Mouse (Mus musculus) urinary bladder, postnatal 25 days (tissue): ENCODE data around the gene Trp53.
A peak's percentile ranks its signal among the peaks of the same experiment; 100 is the strongest.

ENCODE experiments used
- DNase-seq: peaks from one replicate; pipeline ENCODE4 v3.0.0; 2022; ENCODE audit warnings: low spot score

Trp53 gene

DNA sequence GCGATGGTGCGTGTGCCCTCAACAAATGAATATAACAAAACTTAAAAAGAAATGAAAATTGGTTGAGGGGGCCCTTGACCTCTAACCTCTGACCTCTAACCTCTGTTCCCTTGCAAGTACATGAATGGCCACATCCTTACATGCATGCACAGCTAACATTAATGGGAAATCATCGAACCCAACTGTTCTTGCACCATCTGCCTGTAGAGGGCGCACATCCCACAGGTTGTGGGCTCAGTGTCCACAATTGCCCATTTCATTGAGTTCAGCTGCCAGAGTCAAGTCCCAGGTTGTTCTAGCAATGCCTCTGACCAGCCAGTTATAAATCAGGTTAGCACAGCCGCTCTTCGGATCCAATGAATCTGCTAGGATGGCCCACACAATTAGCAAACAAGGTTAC is 48.1 kb downstream of the Trp53 start:
- DNase-seq = peak; percentile 76

DNA sequence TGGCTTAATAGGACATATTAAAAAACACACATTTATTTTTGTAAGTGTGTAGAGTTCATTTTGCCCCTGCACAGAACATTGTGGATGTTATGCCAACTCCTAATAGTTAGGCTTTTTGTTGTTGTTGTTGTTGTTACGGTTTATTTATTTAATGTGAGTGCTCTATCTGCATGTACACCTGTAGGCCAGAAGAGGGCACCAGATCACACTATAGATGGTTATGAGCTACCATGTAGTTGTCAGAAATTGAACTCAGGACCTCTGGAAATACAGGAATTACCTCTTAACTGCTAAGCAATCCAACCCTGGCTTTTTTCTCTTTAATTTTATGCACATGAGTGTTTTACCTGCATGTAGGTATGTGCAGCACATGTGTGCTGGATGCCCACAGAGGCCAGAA is 49.6 kb downstream of the Trp53 start:
- DNase-seq = no peak

DNA sequence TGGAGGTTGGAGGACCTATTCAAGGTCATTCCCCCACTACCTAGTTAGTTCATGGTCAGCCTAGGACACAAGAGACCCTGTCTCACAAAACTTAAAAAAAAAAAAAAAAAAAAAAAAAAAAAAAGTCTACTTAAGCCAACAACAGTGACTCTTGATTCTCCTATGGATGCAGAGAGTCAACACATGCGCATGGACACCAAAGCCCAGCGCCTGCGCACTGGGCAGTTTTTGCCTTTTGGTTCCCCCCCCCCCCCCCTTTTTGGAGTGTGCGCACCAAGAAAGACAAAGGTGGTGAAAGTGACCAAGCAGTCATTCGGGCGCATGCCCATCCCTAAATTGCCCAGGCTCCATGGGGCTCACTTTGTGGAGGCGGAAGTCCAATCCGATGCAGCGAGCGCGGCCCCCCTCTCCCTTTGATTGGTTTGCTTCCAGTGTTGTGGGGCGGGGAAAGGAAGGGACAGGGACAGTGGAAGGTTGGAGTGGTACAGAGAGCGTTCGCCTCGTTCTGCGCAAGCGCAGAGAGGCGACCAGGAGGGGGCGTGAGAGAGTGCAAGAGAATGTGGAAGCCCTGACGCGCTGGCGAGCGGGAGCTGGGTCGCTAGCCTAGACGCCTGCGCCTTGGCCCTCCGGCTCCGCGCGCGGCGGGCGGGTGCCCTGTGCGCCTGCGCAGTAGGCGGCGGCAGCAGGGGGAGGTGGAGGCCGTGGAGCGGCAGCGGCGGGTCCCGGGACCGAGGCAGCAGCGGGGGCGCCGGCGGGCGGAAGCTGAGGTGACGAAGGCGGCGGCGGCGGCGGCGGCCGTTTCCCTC is 52.3 kb downstream of the Trp53 start, which contains the start of gene Fxr2:
Gene Fxr2, plus strand, starts transcription at position 707 of the 806 bp plus-strand sequence.
- peak; percentile 100 for DNase-seq

DNA sequence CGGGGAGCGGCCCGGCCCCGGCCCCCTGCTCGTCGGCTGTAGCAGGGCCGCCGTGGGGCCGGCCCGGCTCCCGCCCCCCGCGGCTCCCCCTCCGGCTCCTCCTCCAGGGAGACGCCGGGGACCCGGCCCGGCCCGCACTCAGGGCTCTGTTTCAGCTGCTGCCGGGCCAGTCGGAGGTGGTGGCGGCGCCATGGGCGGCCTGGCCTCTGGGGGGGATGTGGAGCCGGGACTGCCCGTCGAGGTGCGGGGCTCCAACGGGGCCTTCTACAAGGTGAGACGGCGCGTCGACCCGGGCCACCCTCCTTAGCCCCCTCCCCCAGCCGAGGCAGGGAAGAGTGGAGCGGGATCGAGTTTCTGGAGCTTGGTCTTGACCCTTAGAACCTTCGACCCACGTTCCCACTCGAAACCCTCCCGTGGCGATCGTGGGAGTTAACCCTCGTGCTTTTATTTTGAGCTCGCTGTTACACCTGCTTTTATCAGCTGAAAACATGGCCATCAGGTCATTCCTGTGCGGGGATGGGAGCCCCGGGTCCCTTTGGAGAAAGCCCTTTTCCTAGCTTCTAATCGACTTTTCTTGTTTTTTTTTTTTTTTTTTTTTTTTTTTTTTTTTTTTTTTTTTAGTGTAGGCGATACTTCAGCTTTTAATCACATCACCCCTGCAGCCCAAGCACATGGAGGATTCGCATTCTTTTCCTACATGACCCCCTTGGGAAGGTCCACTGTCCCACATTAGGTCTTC is 53.1 kb downstream of the Trp53 start:
- DNase-seq = peak; percentile 53

DNA sequence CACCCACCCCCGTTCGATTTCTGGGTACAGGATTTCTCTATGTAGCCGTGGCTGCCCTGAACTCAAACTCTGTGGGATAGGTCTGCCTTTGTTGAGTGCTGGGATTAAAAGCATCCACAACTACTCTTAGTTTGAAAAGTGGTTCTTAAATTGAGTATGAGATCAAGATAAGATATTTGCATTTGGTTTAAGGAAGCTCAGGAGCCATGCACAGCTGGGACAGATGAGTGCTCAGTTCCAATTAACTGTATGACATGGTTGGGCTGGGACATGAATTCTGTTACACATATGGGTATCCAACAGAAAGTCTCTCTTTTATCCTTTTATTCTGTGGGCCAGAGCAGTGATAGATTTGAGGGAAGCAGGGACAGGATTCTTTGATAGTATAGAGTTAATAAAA is 55.3 kb downstream of the Trp53 start:
- DNase-seq = no peak
